In genomic region chr15:77955440-77956403, GRCm38 (mm10) we compare ENCODE assay signal across 8 mouse cellular contexts. TPM values are rescaled to one million over a fixed set of nuclear protein-coding genes. Genes with fewer than 3 reads are reported as not detected.
A peak's percentile ranks its signal among the peaks of the same experiment; 100 is the strongest.
DNase-seq lines count a peak whose midpoint lies in the region; TF ChIP-seq lines count a peak whose summit lies in the region.

No protein-coding gene starts in this region.

- no peak overlapping the region for H3K27ac ChIP-seq in brown adipose tissue, adult 24 weeks (replicated peaks; ENCODE audit: low read depth, low read length)
- H3K27ac ChIP-seq in embryonic fibroblast, embryonic 13.5 days (ENCODE audit: insufficient read depth, low read length), result no peak overlapping the region

- H3K36me3 ChIP-seq in myocyte (ENCODE audit: control insufficient read depth, insufficient read depth), result peaks cover 23% of the 10 kb centered on the region

- intact Hi-C loops in left cerebral cortex, postnatal 36 days (cut with DNase I), result no loop called here

- H3K79me2 ChIP-seq in myocyte (ENCODE audit: control insufficient read depth, insufficient read depth), result no peaks in the 10 kb centered on the region

- no peak for TF ChIP-seq CTCF in embryonic fibroblast, embryonic 13.5 days (IDR thresholded peaks at IDR 0.05; ENCODE audit: borderline replicate concordance, insufficient read depth, low read length)

- peak overlapping the region; percentile 79 for H3K4me2 ChIP-seq in myocyte (ENCODE audit: low read depth)

- no peaks in the 10 kb centered on the region for H3K27me3 ChIP-seq in myocyte (ENCODE audit: control insufficient read depth, insufficient read depth, insufficient read length)

- TF ChIP-seq POLR2A in embryonic fibroblast, embryonic 13.5 days (IDR thresholded peaks at IDR 0.05; ENCODE audit: low read depth, low read length), result no peak
- TF ChIP-seq POLR2A in myocyte (IDR thresholded peaks at IDR 0.05; ENCODE audit: insufficient read length, low read depth), result no peak

- peak overlapping the region; percentile 59 for H3K4me3 ChIP-seq in brown adipose tissue, adult 24 weeks (ENCODE audit: insufficient read depth, low read depth, low read length)
- peak overlapping the region; percentile 16 for H3K4me3 ChIP-seq in embryonic fibroblast, embryonic 13.5 days (ENCODE audit: insufficient read depth, low read length)
- peak overlapping the region; percentile 14 for H3K4me3 ChIP-seq in myocyte

- H3ac ChIP-seq in myocyte (ENCODE audit: control insufficient read depth, insufficient read length), result peak overlapping the region; percentile 6

- DNase-seq in left cerebral cortex, postnatal 36 days (ENCODE audit: low spot score in 2 of 2), result peak; percentile 32 to 38
- DNase-seq in left cerebral cortex, adult 11 months (ENCODE audit: low spot score), result no peak
- DNase-seq in kidney, postnatal 10 days, result peak; percentile 29
- DNase-seq in MN1 (ENCODE audit: low spot score), result no peak
- no peak for DNase-seq in layer of hippocampus, adult 9-10 months (ENCODE audit: low spot score)

- H3K4me1 ChIP-seq in brown adipose tissue, adult 24 weeks (ENCODE audit: control insufficient read depth, insufficient read depth, insufficient read length, low read length), result peaks cover 5% of the 10 kb centered on the region; the same call in 1 of the 2 replicates
- H3K4me1 ChIP-seq in embryonic fibroblast, embryonic 13.5 days (ENCODE audit: control insufficient read depth, insufficient read depth, low read length), result peaks cover 3% of the 10 kb centered on the region; the same call in 1 of the 2 replicates

TF ChIP-seq in myocyte, 11 proteins besides CTCF, POLR2A, EP300 and RAD21:
- TF ChIP-seq E2F4 (IDR thresholded peaks at IDR 0.05; ENCODE audit: insufficient read depth) (no peak), CEBPB (IDR thresholded peaks at IDR 0.05; ENCODE audit: insufficient read depth, poor library complexity, severe bottlenecking) (no peak), MYOG (IDR thresholded peaks at IDR 0.05; ENCODE audit: control insufficient read depth in 1 of 3, insufficient read depth in 1 of 3, insufficient read length in 2 of 3, low read depth in 2 of 3) (no peak), REST (IDR thresholded peaks at IDR 0.05; ENCODE audit: insufficient read depth, insufficient read length) (no peak)

RNA-seq across cellular contexts. Expression of gene Foxred2, which starts 0.8 kb away (rescaled TPM):
- total RNA-seq in left cerebral cortex, postnatal 36 days (2021), result 10 to 100 TPM; 11.9 to 12.3 TPM
- 0.67 and 0.79 TPM in 2 replicates for polyA plus RNA-seq in brown adipose tissue, adult 24 weeks (2012; ENCODE audit: insufficient read depth, insufficient read length, missing spikeins)
- polyA plus RNA-seq in embryonic fibroblast, embryonic 13.5 days (2011; ENCODE audit: insufficient read length, low read depth, missing spikeins), result 2.4 and 3.9 TPM in 2 replicates
- polyA plus RNA-seq in myocyte (2012; fragmentation: generic; extraction: Trizol), result 4.8 TPM

RNA-seq across cellular contexts. Expression of gene Eif3d, which starts 14.9 kb away (rescaled TPM):
- total RNA-seq in left cerebral cortex, postnatal 36 days (2021), result 100 to 1,000 TPM in 1 of 2 experiments, 10 to 100 TPM in 1; 94.5 to 104 TPM
- polyA plus RNA-seq in brown adipose tissue, adult 24 weeks (2012; ENCODE audit: insufficient read depth, insufficient read length, missing spikeins), result 57.6 and 63.5 TPM in 2 replicates
- polyA plus RNA-seq in embryonic fibroblast, embryonic 13.5 days (2011; ENCODE audit: insufficient read length, low read depth, missing spikeins), result 193 and 194 TPM in 2 replicates
- 461 TPM for polyA plus RNA-seq in myocyte (2012; fragmentation: generic; extraction: Trizol)

RNA-seq across cellular contexts. Expression of gene Txn2, which starts 26.9 kb away (rescaled TPM):
- total RNA-seq in left cerebral cortex, postnatal 36 days (2021), result 100 to 1,000 TPM; 125 to 150 TPM
- polyA plus RNA-seq in brown adipose tissue, adult 24 weeks (2012; ENCODE audit: insufficient read depth, insufficient read length, missing spikeins), result 696 and 736 TPM in 2 replicates
- polyA plus RNA-seq in embryonic fibroblast, embryonic 13.5 days (2011; ENCODE audit: insufficient read length, low read depth, missing spikeins), result 229 and 271 TPM in 2 replicates
- 383 TPM for polyA plus RNA-seq in myocyte (2012; fragmentation: generic; extraction: Trizol)

Comparison
In these comparisons a context has a peak if more than half of its experiments do, and no peak if none do; other contexts are left out.
1. DNase-seq: peak in left cerebral cortex, postnatal 36 days (2 of 2) and kidney, postnatal 10 days (single experiment); none in left cerebral cortex, adult 11 months (single experiment), MN1 (single experiment) and layer of hippocampus, adult 9-10 months (single experiment).
2. Peak in every context shown above with its lines, with median percentiles within 50 percentile points of each other: H3K4me3 ChIP-seq.